Mouse (Mus musculus): ENCODE measurements around the gene Dzank1. TPM values are rescaled to one million over a fixed set of nuclear protein-coding genes. Genes with fewer than 3 reads are reported as not detected.

Dzank1 gene
- polyA plus RNA-seq, 1 experiment from 2014 or later, result 3.1 TPM

DNA sequence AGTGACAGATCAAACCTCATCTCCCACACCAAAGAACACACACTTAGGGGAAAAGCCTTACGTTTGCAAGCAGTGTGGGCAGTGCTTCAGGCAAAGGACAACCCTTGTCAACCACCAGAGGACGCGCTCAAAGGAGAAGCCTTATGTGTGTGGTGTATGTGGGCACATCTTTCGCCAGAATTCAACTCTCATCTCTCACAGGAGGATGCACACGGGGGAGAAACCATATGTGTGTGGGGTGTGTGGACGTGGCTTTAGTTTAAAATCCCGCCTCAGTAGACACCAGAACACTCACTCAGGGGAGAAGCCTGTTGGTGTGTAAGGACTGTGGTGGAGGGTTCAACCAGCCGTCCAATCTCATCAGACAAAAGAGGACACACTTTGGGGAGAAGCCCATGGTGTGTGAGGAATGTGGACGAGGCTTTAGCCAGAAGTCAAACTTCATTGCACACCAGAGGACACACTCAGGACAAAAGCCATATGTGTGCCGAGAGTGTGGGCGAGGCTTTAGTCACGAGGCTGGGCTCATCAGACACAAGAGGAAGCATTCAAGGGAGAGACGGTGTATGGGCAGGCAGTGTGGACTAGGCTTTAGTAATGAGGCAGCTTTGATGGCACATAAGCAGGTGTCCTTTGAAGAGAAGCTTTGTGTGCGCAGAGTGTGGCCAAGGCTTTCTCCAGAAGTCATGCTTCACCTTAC lies 61.2 kb downstream of the Dzank1 start:
- no peaks in the 10 kb centered on the region for H3K4me1 ChIP-seq
- no peak overlapping the region for H3K27ac ChIP-seq
- H3K4me2 ChIP-seq, result no peak overlapping the region
- H3K4me3 ChIP-seq, result no peak overlapping the region
- no peaks in the 10 kb centered on the region for H3K27me3 ChIP-seq
- no peak overlapping the region for H3K9ac ChIP-seq
- H3K36me3 ChIP-seq, result no peaks in the 10 kb centered on the region
- WGBS, result 76% methylated on average over 14 of the region's 14 CpGs
- no peak for ATAC-seq (ENCODE audit: insufficient number of reproducible peaks, insufficient read depth, low FRiP score, low TSS enrichment, low read depth)
- H3K9me3 ChIP-seq, result no peaks in the 10 kb centered on the region

DNA sequence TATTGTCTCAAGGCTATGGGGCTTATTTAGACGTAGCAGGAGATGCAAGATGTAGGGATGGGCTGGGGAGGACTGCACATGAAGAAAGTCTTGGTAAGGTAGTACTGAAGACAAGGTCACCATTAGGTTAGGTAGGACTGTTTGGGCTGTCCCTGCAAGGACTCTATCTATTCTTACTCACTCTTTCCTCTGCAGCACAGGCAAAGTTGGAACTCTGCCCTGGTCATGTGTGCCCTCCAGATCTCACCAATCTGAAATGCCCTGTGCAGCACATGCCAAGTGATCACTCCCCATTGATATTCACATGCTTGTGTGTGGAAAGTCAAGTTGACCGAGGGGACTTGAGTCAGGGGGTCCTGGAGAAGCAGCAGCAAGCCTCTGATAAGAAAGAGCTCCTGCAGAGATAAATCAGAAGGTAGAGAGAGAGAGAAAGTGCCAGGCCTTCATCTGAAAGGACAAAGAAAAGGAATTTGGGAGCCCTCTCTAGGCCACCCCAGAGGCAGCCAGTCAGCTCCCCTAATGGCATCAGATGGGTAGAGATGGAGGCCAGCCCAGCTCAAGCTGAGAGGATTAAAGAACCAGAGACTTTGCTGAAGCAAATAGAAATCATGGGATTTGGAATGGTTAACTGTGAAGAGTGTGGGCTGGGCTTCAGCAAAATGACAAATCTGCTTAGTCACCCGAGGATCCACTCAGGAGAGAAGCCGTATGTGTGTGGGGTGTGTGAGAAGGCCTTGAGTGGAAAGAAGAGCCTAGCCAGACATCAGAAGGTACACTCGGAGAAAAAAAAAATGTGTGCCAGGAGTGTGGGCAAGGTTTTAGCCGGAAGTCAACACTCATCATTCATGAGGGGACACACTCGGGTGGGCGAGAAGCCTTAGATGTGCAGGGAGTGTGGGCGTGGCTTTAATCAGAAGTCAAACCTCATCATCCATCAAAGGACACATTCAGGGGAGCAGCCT lies 62.1 kb downstream of the Dzank1 start:
- Histone ChIP-seq H3K36me3 (no peaks in the 10 kb centered on the region), H3K9ac (no peak overlapping the region)
- WGBS, result 78% methylated on average over 9 of the region's 9 CpGs

DNA sequence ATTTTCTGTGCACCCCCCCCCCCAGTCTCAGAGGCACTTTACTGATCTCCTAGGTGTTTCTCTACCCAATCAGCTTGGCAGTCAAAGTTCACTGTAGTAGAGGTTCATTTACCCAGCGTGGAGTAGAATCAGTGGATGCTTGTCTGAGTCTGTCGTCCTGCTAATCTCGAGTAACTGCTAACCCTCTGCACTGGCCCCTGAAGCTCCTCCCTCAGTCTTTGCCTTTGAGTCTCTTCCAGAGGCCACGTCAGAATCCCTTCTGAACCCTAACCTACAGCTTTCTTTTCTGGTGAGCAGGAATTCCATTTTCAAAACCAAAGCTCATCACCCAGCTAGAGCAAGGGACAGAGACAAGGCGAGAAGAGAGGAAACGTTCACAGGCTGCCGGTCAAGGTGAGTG lies 63.0 kb downstream of the Dzank1 start:
- H3K4me1 ChIP-seq, result no peaks in the 10 kb centered on the region
- no peaks in the 10 kb centered on the region for H3K27me3 ChIP-seq
- no peak overlapping the region for H3K4me2 ChIP-seq
- no peak overlapping the region for H3K4me3 ChIP-seq
- H3K36me3 ChIP-seq, result no peaks in the 10 kb centered on the region
- H3K9me3 ChIP-seq, result no peaks in the 10 kb centered on the region
- 67% methylated on average over 7 of the region's 7 CpGs for WGBS
- H3K9ac ChIP-seq, result no peak overlapping the region
- no peak for ATAC-seq (ENCODE audit: insufficient number of reproducible peaks, insufficient read depth, low FRiP score, low TSS enrichment, low read depth)
- no peak overlapping the region for H3K27ac ChIP-seq

More for the DNA sequence above, 62.1 kb downstream of the Dzank1 start:
- no peak for ATAC-seq (ENCODE audit: insufficient number of reproducible peaks, insufficient read depth, low FRiP score, low TSS enrichment, low read depth)
- Histone ChIP-seq H3K4me2 (no peak overlapping the region), H3K4me3 (no peak overlapping the region), H3K9me3 (no peaks in the 10 kb centered on the region), H3K27me3 (no peaks in the 10 kb centered on the region), H3K27ac (no peak overlapping the region), H3K4me1 (no peaks in the 10 kb centered on the region)

DNA sequence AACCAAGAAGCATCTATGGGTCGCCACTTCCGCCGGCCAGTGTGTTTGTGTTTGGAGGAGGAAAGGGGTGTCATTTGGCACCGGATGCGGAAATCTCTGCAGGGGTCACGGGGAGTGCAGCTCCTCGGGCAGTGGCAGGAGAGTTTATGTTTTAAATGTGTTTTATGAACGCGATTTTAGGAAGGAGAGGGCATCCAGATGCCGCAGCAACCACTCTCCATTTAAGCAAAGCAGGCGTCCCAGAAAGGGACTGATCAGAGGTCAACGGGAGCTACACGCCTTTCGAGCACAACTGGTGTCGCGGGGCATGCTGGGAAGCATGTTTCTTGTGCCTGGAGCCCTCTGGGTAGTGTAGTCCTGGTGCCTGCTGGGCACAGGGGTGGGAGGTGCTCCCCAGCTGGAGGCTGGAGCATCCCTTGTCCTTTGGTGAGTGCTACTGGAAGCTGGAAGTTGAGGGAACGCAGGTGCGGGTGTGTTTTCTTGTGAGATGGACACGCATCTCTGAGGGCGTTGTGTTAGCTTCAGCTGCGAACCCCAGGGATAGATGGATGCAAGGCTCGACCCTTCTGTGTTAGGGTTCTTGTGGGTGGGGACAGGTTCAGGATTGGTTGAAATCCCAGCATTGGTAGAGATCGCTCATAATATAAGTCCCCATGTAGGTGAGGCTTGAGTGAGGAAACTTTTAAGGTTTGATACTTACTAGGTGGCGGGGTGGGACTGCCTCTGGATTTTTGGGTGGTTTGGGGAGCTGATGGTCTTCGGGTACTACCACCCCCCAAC lies 68.0 kb downstream of the Dzank1 start:
- Histone ChIP-seq H3K27me3 (peaks cover 27% of the 10 kb centered on the region), H3K4me1 (no peaks in the 10 kb centered on the region), H3K4me3 (peak overlapping the region; percentile 53), H3K9me3 (no peaks in the 10 kb centered on the region), H3K9ac (peak overlapping the region; percentile 65), H3K36me3 (no peaks in the 10 kb centered on the region), H3K27ac (peak overlapping the region; percentile 52), H3K4me2 (peak overlapping the region; percentile 65)
- peak; percentile 92 for ATAC-seq (ENCODE audit: insufficient number of reproducible peaks, insufficient read depth, low FRiP score, low TSS enrichment, low read depth)
- WGBS, result 6% methylated on average over 25 of the region's 25 CpGs

DNA sequence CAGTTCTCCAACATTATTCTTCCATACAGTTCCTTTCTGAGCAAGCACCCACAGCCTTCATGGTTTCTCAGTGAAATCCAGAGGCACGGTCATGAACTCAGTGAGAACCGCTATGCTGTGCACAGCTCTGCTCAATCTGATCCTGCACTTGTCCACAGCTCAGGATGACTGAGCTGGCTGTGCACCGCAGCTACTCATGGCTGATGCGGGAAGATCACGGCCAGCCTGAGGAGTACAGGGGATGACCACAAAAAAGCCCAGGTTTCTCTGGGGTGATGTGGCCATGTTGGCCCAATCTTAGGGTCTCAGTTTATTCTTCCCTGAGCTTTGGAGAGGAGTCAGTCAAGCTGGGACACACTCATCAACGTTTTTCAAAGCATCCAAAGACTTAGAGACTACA lies 68.9 kb downstream of the Dzank1 start:
- no peak for ATAC-seq (ENCODE audit: insufficient number of reproducible peaks, insufficient read depth, low FRiP score, low TSS enrichment, low read depth)
- no peak overlapping the region; the same call in 1 of the 2 replicates for H3K27ac ChIP-seq
- peak overlapping the region; percentile 53 for H3K4me3 ChIP-seq
- no peaks in the 10 kb centered on the region for H3K9me3 ChIP-seq
- H3K36me3 ChIP-seq, result no peaks in the 10 kb centered on the region
- no peaks in the 10 kb centered on the region for H3K4me1 ChIP-seq
- 71% methylated on average over 6 of the region's 6 CpGs for WGBS
- H3K9ac ChIP-seq, result no peak overlapping the region
- peaks cover 32% of the 10 kb centered on the region for H3K27me3 ChIP-seq
- H3K4me2 ChIP-seq, result peak overlapping the region; percentile 65

DNA sequence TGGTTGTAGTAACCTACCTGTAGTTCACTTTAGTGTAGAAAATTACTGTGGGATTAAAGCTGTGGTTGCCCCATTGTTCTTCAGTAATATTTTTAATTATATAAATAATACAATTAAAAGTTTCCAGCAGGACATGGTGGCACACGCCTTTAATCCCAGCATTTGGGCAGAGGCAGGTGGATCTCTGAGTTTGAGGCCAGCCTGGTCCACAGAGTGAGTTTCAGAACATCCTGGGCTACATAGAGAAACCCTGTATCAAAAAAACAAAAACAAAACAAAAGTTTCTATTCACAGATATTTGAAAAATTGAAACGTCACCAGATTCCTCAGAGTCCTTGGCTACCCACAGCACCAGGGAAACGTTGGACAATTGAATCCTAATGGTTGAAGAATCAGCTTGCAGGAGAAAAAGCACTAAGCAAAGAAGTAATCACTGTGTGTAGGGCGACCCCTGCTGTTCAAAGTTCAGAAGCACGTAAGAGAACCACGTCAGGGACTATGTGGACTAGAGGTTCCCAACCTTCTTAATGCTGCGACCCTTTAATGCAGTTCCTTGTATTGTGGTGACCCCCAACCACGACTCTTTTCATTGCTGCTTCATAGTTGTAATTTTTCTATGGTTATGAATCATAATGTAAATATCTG lies 74.7 kb downstream of the Dzank1 start:
- no peak overlapping the region for H3K4me3 ChIP-seq
- no peak for ATAC-seq (ENCODE audit: insufficient number of reproducible peaks, insufficient read depth, low FRiP score, low TSS enrichment, low read depth)
- 14% methylated on average over 8 of the region's 8 CpGs for WGBS
- peaks cover 28% of the 10 kb centered on the region for H3K27me3 ChIP-seq
- H3K27ac ChIP-seq, result no peak overlapping the region
- no peaks in the 10 kb centered on the region for H3K4me1 ChIP-seq
- no peaks in the 10 kb centered on the region for H3K36me3 ChIP-seq
- no peak overlapping the region for H3K4me2 ChIP-seq
- H3K9ac ChIP-seq, result no peak overlapping the region
- H3K9me3 ChIP-seq, result no peaks in the 10 kb centered on the region

DNA sequence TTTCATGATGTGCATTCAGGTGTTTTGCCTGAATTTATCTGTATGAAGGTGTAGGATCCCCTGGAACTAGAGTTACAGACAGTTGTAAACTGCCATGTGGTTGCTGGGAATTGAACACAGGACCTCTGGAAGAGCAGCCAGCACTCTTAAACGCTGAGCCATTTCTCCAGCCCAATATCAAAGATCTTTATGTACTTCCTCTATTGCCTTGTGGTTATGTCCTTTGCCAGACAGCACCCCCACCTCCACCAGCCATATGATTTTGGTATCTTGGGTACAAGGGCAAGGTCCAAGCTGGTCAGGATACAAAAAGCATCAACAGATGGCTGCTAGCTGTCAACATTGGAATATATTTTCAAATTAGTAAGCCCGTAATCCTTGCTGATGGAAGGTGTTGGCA lies 76.8 kb downstream of the Dzank1 start:
- Histone ChIP-seq H3K4me2 (no peak overlapping the region), H3K27ac (no peak overlapping the region), H3K36me3 (no peaks in the 10 kb centered on the region), H3K4me1 (no peaks in the 10 kb centered on the region), H3K27me3 (peaks cover 16% of the 10 kb centered on the region), H3K4me3 (no peak overlapping the region), H3K9me3 (no peaks in the 10 kb centered on the region), H3K9ac (no peak overlapping the region)
- 78% methylated on average over 2 of the region's 2 CpGs for WGBS
- no peak for ATAC-seq (ENCODE audit: insufficient number of reproducible peaks, insufficient read depth, low FRiP score, low TSS enrichment, low read depth)

DNA sequence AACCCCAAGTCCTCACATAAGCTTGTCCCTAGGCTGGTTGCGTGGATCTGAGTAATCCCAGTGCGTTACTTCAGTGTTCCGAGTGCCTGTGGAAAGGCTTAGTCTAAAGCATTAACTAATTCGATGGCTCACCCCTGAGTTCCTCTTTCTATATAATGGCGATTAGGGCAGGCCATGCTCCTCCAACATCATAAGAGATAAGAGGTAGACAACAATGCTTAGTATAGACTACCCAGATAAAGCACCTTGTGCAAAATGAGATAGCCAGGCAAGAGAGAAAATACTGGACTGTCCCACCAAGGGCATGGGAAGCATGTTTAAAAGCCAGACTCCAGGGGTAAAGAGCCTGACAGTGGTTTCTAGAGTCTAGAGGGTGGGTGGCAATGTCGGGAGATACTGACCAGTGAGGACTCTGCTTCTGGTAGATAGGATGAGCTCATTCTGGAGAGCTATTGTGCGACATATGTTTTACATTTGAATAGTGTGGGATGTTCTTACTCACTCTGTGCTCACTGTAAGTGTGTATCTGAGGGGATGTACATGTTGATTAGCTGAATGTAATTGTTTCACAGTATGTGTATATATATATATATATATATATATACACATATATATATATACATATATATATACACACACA lies 80.7 kb downstream of the Dzank1 start:
- 79% methylated on average over 7 of the region's 7 CpGs for WGBS
- Histone ChIP-seq H3K4me1 (no peaks in the 10 kb centered on the region), H3K9ac (no peak overlapping the region), H3K9me3 (no peaks in the 10 kb centered on the region), H3K4me3 (no peak overlapping the region), H3K27ac (no peak overlapping the region), H3K4me2 (no peak overlapping the region), H3K27me3 (no peaks in the 10 kb centered on the region), H3K36me3 (no peaks in the 10 kb centered on the region)
- ATAC-seq (ENCODE audit: insufficient number of reproducible peaks, insufficient read depth, low FRiP score, low TSS enrichment, low read depth), result no peak

DNA sequence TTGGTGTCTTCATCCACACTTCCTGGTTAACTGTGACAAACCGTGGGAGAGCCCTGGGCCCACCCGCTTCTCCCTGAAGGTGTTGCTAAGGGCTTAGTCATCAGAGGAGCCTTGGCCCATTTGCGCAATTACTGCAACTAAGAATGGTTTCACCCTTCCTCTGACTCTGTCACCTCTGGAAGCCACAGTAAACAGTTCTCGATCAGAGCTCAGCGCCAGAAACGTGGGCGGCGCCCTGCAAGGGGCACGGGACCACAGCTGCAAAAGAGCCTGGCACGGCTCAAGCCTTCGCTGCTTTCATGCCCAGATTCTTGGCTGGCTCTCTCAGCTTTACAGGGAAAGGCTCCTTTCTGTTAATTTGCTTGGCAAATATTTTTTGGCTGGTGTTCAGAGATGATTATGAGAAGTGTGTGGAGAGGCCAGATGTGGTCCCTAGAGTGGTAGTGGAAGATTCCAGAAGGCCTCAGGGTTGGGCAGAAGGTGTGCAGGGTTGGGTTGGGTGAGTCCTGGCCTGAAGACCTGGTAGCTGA lies 85.8 kb downstream of the Dzank1 start:
- Histone ChIP-seq H3K4me2 (no peak overlapping the region), H3K9ac (no peak overlapping the region), H3K27ac (no peak overlapping the region), H3K4me1 (no peaks in the 10 kb centered on the region), H3K27me3 (no peaks in the 10 kb centered on the region), H3K9me3 (no peaks in the 10 kb centered on the region), H3K4me3 (no peak overlapping the region), H3K36me3 (no peaks in the 10 kb centered on the region)
- 78% methylated on average over 11 of the region's 11 CpGs for whole genome bisulfite sequencing
- no peak for ATAC-seq (ENCODE audit: insufficient number of reproducible peaks, insufficient read depth, low FRiP score, low TSS enrichment, low read depth)

DNA sequence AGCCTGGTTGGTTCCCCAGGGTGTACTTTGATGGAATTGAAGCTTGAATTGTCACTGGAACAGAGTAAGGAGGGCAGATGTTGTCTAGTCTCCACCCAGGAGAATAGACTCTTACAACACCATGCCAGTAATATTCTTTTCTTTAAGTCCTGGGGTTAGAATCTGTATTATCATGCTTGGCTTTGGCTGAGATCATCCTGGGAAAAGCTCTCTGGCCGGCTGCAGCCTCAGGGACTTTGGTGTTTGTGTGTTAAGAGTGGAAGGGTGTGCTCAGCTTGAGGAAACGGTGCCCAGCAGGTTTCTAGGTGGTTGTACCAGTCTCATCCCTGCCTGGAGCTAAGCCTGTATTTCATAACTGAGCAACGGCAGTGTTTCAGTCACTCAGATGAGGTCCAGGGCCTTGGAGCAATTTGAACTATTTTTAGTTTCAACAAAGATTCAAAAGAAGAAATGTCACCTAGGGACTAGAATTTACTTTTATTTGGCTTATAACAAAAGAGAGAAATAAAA lies 88.0 kb downstream of the Dzank1 start:
- no peaks in the 10 kb centered on the region for H3K36me3 ChIP-seq
- no peaks in the 10 kb centered on the region for H3K4me1 ChIP-seq
- H3K27ac ChIP-seq, result no peak overlapping the region
- H3K4me3 ChIP-seq, result no peak overlapping the region
- ATAC-seq (ENCODE audit: insufficient number of reproducible peaks, insufficient read depth, low FRiP score, low TSS enrichment, low read depth), result no peak
- no peak overlapping the region for H3K9ac ChIP-seq
- no peaks in the 10 kb centered on the region for H3K27me3 ChIP-seq
- no peaks in the 10 kb centered on the region for H3K9me3 ChIP-seq
- H3K4me2 ChIP-seq, result no peak overlapping the region
- WGBS, result 68% methylated on average over 3 of the region's 3 CpGs
